Mouse (Mus musculus) liver, embryonic 16.5 days (tissue): ENCODE data around the gene Clec4d. TPM values are rescaled to one million over a fixed set of nuclear protein-coding genes. Genes with fewer than 3 reads are reported as not detected.
"Not testable (repeated sequence)": the region's sequence is repeated elsewhere in the genome, so short reads cannot be mapped to it uniquely, and the experiment has no call there.

ENCODE experiments used
- ATAC-seq: fragments of 200-750 bp; cut with Nextera tagmentation; 2 replicates; pipeline ENCODE4 v1.8.0; 2017; ENCODE audit warnings: low read depth, mild to moderate bottlenecking, moderate number of reproducible peaks, moderate library complexity
- H3K27ac ChIP-seq: fragments of 300-500 bp; sonication (generic); 2 replicates; pipeline ENCODE4 v1.5.1; 2014; ENCODE audit warnings: mild to moderate bottlenecking, low read length
- H3K27me3 ChIP-seq: fragments of 300-500 bp; sonication (generic); 2 replicates; pipeline ENCODE4 v1.6.1; 2014; ENCODE audit warnings: low read depth, low read length, mixed read lengths; ENCODE audit not compliant: control insufficient read depth, insufficient read depth
- H3K36me3 ChIP-seq: fragments of 300-500 bp; sonication (generic); 2 replicates; pipeline ENCODE4 v1.6.1; 2014; ENCODE audit warnings: mild to moderate bottlenecking; ENCODE audit not compliant: control insufficient read depth, insufficient read depth
- H3K4me1 ChIP-seq: fragments of 300-500 bp; sonication (generic); 2 replicates; pipeline ENCODE4 v1.6.1; 2014; ENCODE audit warnings: low read depth, low read length, mixed read lengths; ENCODE audit not compliant: control insufficient read depth
- H3K4me2 ChIP-seq: fragments of 300-500 bp; sonication (generic); 2 replicates; pipeline ENCODE4 v1.6.1; 2014; ENCODE audit warnings: low read depth, low read length, mixed read lengths
- H3K4me3 ChIP-seq: fragments of 300-500 bp; sonication (generic); 2 replicates; pipeline ENCODE4 v1.5.1; 2014; ENCODE audit warnings: low read depth, mild to moderate bottlenecking, low read length
- H3K9ac ChIP-seq: fragments of 300-500 bp; sonication (generic); 2 replicates; pipeline ENCODE4 v1.6.1; 2014; ENCODE audit warnings: low read depth, low read length
- H3K9me3 ChIP-seq: fragments of 300-500 bp; sonication (generic); replicated peaks from 2 replicates; pipeline ENCODE4 v1.6.1; 2016; ENCODE audit warnings: low read length; ENCODE audit not compliant: control insufficient read depth
- WGBS: fragments of 180-500 bp; shearing (Covaris S2); extraction: QIAGEN DNeasy Blood & Tissue Kit; methylation state at CpG from one replicate; pipeline ENCODE4 v1.1.7; 2014; ENCODE audit not compliant: insufficient replicate concordance; 5-methylcytosine and 5-hydroxymethylcytosine counted together
- polyA plus RNA-seq: library from polyadenylated mRNA; unstranded; fragments of >200 nt; fragmentation: Nextera tagmentation; extraction: Ambion mirVana; gene quantifications from 2 replicates; pipeline ENCODE4 v1.2.1, GENCODE M21; 2015

The Clec4d gene
- polyA plus RNA-seq, 1 experiment from 2014 or later: 0.68 TPM

GRCm38 (mm10) chr6:123292751-123293400, 31.0 kb downstream of the Clec4d start:
- peaks cover 19% of the 10 kb centered on the region for H3K4me1 ChIP-seq
- H3K4me2 ChIP-seq: peak overlapping the region; percentile 50
- no peaks in the 10 kb centered on the region for H3K9me3 ChIP-seq
- 79% methylated on average over 1 of the region's 1 CpGs for WGBS
- no peaks in the 10 kb centered on the region for H3K36me3 ChIP-seq
- H3K9ac ChIP-seq: peak overlapping the region; percentile 52
- no peaks in the 10 kb centered on the region for H3K27me3 ChIP-seq
- peak overlapping the region; percentile 98 for H3K27ac ChIP-seq
- peak; percentile 98 for ATAC-seq
- no peak overlapping the region for H3K4me3 ChIP-seq

GRCm38 (mm10) chr6:123293509-123293908, 31.6 kb downstream of the Clec4d start:
- peak; percentile 38 for ATAC-seq
- Histone ChIP-seq H3K4me2 (peak overlapping the region; percentile 42), H3K27ac (peak overlapping the region; percentile 90), H3K9ac (peak overlapping the region; percentile 30; the same call in 1 of the 2 replicates), H3K4me1 (peaks cover 19% of the 10 kb centered on the region)
- not testable (repeated sequence) for H3K36me3 ChIP-seq, H3K9me3 ChIP-seq, H3K27me3 ChIP-seq, H3K4me3 ChIP-seq
- WGBS: 43% methylated on average over 11 of the region's 11 CpGs

DNA sequence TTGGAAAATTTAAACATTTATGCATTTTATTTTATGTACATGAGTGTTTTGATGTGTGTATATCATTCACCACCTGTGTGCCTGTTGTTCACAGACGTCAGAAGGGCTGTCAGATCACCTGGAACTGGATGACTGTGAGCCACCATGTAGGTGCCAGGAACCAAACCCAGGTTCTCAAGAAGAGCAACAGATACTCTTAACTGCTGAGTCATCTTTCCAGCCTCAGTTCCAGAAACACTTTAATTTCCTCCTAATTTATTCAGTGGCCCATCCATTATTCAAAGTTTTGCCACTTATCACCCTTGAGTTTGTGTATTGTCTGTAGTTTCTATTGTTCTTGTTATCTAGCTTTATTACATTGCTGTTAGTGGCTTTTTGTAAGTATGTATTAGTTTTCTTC, 34.8 kb downstream of the Clec4d start:
- H3K4me2 ChIP-seq: no peak overlapping the region
- ATAC-seq: 0 out of 2 replicates have a peak, but pooled peaks have one; percentile 11
- 47% methylated on average over 1 of the region's 1 CpGs for WGBS
- H3K36me3 ChIP-seq: no peaks in the 10 kb centered on the region
- no peak overlapping the region for H3K27ac ChIP-seq
- no peak overlapping the region for H3K9ac ChIP-seq
- peak overlapping the region; percentile 22; the same call in 1 of the 2 replicates for H3K4me3 ChIP-seq
- peaks cover 8% of the 10 kb centered on the region for H3K4me1 ChIP-seq
- H3K9me3 ChIP-seq: no peaks in the 10 kb centered on the region
- no peaks in the 10 kb centered on the region for H3K27me3 ChIP-seq

- 32% methylated on average over 7 of the region's 7 CpGs for WGBS
- ATAC-seq: peak; percentile 64
Observed at GRCm38 (mm10) chr6:123306315-123306714, 44.4 kb downstream of the Clec4d start.

DNA sequence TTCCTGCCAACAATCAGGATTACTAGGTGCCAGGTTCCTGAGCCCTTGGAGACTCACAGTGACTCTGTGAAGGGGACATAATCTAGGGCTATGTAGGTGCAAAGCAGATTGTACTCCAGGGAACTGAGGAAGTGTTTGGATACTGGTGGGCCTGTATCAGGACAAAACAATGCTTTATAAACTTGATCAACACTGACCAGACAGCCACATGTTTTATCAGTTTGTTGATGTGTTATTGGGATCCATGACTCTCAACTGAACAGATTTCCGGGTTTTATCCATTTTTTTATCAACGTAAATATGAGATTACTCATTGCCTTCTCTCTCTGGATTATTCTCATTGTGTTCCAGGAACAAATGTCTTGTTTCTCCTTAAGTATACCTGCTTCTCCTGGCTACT, 46.1 kb downstream of the Clec4d start, which contains the start of gene Vmn2r19:
Vmn2r19 (plus strand) TSS at position 301 of the 400 bp plus-strand sequence.
- Histone ChIP-seq H3K9me3 (no peaks in the 10 kb centered on the region), H3K4me3 (no peak within 1 kb of the TSS), H3K4me1 (no peaks in the 10 kb centered on the region; the same call in 1 of the 2 replicates), H3K36me3 (no peaks in the 10 kb centered on the region), H3K9ac (no peak within 1 kb of the TSS), H3K27ac (no peak within 1 kb of the TSS), H3K27me3 (no peaks in the 10 kb centered on the region), H3K4me2 (no peak within 1 kb of the TSS)
- ATAC-seq: no peak
- WGBS: 72% methylated on average over 2 of the region's 2 CpGs

More at GRCm38 (mm10) chr6:123306315-123306714, 44.4 kb downstream of the Clec4d start:
- not testable (repeated sequence) for H3K4me3 ChIP-seq, H3K9me3 ChIP-seq, H3K4me2 ChIP-seq, H3K9ac ChIP-seq, H3K36me3 ChIP-seq, H3K4me1 ChIP-seq, H3K27ac ChIP-seq, H3K27me3 ChIP-seq

Other genes starting within 250 kb of the Clec4d start
- 0.35 TPM in 1 of 2 replicates, not detected in the other for gene Clec4b1, start 212.1 kb upstream of the Clec4d start, polyA plus RNA-seq
- 14.1 and 14.6 TPM in 2 replicates for gene Clec4a2, start 155.7 kb upstream of the Clec4d start, polyA plus RNA-seq
- 0.22 and 0.45 TPM in 2 replicates for gene Clec4b2, start 89.2 kb upstream of the Clec4d start, polyA plus RNA-seq
- gene Clec4n, start 32.3 kb upstream of the Clec4d start, polyA plus RNA-seq: 20.2 and 22.1 TPM in 2 replicates
- 1.4 and 1.6 TPM in 2 replicates for gene Clec4e, start 27.8 kb downstream of the Clec4d start, polyA plus RNA-seq
- not detected in 2 replicates for gene Vmn2r19, start 46.2 kb downstream of the Clec4d start, polyA plus RNA-seq
- not detected in 2 replicates for gene Vmn2r20, start 156.0 kb downstream of the Clec4d start, polyA plus RNA-seq